Mouse (Mus musculus) hindbrain, embryonic 15.5 days (tissue): Measurements from ENCODE around the gene Twist2. TPM values are rescaled to one million over a fixed set of nuclear protein-coding genes. Genes with fewer than 3 reads are reported as not detected.

Experiments used
- ATAC-seq: fragments of 200-750 bp; cut with Nextera tagmentation; 2 replicates; pipeline ENCODE4 v1.8.0; 2017; ENCODE audit warnings: low read depth, moderate number of reproducible peaks, moderate TSS enrichment; ENCODE audit not compliant: low FRiP score
- H3K27ac ChIP-seq: fragments of 300-500 bp; sonication (generic); replicated peaks from 2 replicates; pipeline ENCODE4 v1.5.1; 2015; ENCODE audit warnings: mild to moderate bottlenecking, inconsistent platforms
- H3K27me3 ChIP-seq: fragments of 300-500 bp; sonication (generic); 2 replicates; pipeline ENCODE4 v1.6.1; 2015; ENCODE audit warnings: control low read depth, inconsistent platforms
- H3K36me3 ChIP-seq: fragments of 300-500 bp; sonication (generic); 2 replicates; pipeline ENCODE4 v1.6.1; 2015; ENCODE audit warnings: control low read depth, inconsistent platforms
- H3K4me1 ChIP-seq: fragments of 300-500 bp; sonication (generic); replicated peaks from 2 replicates; pipeline ENCODE4 v1.6.1; 2015; ENCODE audit warnings: control low read depth, inconsistent platforms
- H3K4me2 ChIP-seq: fragments of 300-500 bp; sonication (generic); 2 replicates; pipeline ENCODE4 v1.6.1; 2015; ENCODE audit warnings: moderate library complexity, mild to moderate bottlenecking, inconsistent platforms
- H3K4me3 ChIP-seq: fragments of 300-500 bp; sonication (generic); 2 replicates; pipeline ENCODE4 v1.5.1; 2015; ENCODE audit warnings: mild to moderate bottlenecking, inconsistent platforms
- H3K9ac ChIP-seq: fragments of 300-500 bp; sonication (generic); 2 replicates; pipeline ENCODE4 v1.6.1; 2015; ENCODE audit warnings: inconsistent platforms
- H3K9me3 ChIP-seq: fragments of 300-500 bp; sonication (generic); 2 replicates; pipeline ENCODE4 v1.6.1; 2016; ENCODE audit warnings: control low read depth, inconsistent platforms
- WGBS: fragments of 180-500 bp; shearing (Covaris S2); methylation state at CpG from one replicate; pipeline ENCODE4 v1.1.7; 2015; 5-methylcytosine and 5-hydroxymethylcytosine counted together
- polyA plus RNA-seq: library from polyadenylated mRNA; unstranded; fragments of >200 nt; fragmentation: Nextera tagmentation; extraction: Ambion mirVana; gene quantifications from 2 replicates; pipeline ENCODE4 v1.2.1, GENCODE M21; 2015

Twist2 gene
- polyA plus RNA-seq, 1 experiment from 2014 or later = 1.9 TPM

GRCm38 (mm10) chr1:91858101-91858790, 57.0 kb downstream of the Twist2 start:
- no peak for ATAC-seq
- Histone ChIP-seq H3K27ac (no peak overlapping the region), H3K4me1 (no peaks in the 10 kb centered on the region), H3K27me3 (no peaks in the 10 kb centered on the region), H3K4me2 (no peak overlapping the region), H3K4me3 (no peak overlapping the region), H3K36me3 (no peaks in the 10 kb centered on the region), H3K9me3 (no peaks in the 10 kb centered on the region), H3K9ac (no peak overlapping the region)
- 84% methylated on average over 11 of the region's 11 CpGs for WGBS

DNA sequence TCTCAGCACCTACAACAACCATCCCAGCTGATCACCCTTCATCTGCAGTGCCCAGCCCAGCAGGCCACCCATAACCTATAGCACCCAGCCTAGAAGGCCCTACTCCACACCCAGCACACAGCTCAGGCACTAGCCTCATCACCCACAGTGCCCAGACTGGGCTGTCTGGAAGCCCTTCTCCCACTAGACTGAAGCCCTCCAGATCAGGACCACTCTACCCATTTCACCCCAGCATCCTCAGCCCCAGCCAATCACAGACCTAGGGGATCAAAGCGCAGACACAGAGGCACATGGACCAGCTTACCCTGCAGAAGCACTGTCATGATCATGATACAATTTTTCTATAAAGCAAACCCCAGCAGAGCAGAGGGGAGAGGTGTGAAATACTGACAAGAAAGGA, 57.6 kb downstream of the Twist2 start:
- 88% methylated on average over 1 of the region's 1 CpGs for WGBS
- no peak overlapping the region for H3K4me2 ChIP-seq
- H3K27ac ChIP-seq = no peak overlapping the region
- no peak overlapping the region for H3K4me3 ChIP-seq
- H3K27me3 ChIP-seq = no peaks in the 10 kb centered on the region
- H3K4me1 ChIP-seq = no peaks in the 10 kb centered on the region
- no peak for ATAC-seq
- no peaks in the 10 kb centered on the region for H3K9me3 ChIP-seq
- no peak overlapping the region for H3K9ac ChIP-seq
- no peaks in the 10 kb centered on the region for H3K36me3 ChIP-seq

DNA sequence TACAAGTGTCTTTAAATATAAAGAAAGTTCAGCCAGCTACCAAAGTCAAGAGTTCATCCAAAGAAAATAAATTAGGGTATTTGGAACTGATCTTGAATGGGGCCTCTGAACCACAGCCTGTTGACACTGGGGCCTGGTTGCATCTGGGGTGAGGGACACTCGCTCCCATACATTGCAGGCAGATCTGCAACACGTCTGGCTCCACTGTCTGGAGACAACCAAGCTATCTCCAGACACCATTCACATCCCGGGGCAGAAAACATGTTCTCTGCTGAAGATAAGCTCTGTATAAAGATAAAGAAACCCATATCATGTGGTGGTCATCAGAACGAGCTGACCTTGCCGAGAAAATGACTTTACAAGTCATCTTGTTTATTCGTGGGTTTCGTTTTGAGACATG, 60.2 kb downstream of the Twist2 start:
- WGBS = 83% methylated on average over 7 of the region's 7 CpGs
- Histone ChIP-seq H3K4me1 (no peaks in the 10 kb centered on the region), H3K27me3 (no peaks in the 10 kb centered on the region), H3K4me3 (no peak overlapping the region), H3K36me3 (no peaks in the 10 kb centered on the region), H3K9me3 (no peaks in the 10 kb centered on the region), H3K9ac (no peak overlapping the region), H3K4me2 (no peak overlapping the region), H3K27ac (no peak overlapping the region)
- ATAC-seq = no peak

GRCm38 (mm10) chr1:91866001-91866400, 64.7 kb downstream of the Twist2 start:
- Histone ChIP-seq H3K4me2 (no peak overlapping the region), H3K9ac (no peak overlapping the region), H3K27me3 (no peaks in the 10 kb centered on the region), H3K9me3 (no peaks in the 10 kb centered on the region), H3K4me3 (no peak overlapping the region), H3K4me1 (no peaks in the 10 kb centered on the region), H3K27ac (no peak overlapping the region), H3K36me3 (no peaks in the 10 kb centered on the region)
- no peak for ATAC-seq
- WGBS = 81% methylated on average over 2 of the region's 2 CpGs

GRCm38 (mm10) chr1:91871101-91871500, 69.8 kb downstream of the Twist2 start:
- ATAC-seq = no peak
- Histone ChIP-seq H3K4me3 (no peak overlapping the region), H3K36me3 (no peaks in the 10 kb centered on the region), H3K4me1 (no peaks in the 10 kb centered on the region), H3K9me3 (no peaks in the 10 kb centered on the region), H3K4me2 (no peak overlapping the region), H3K27ac (no peak overlapping the region), H3K9ac (no peak overlapping the region), H3K27me3 (no peaks in the 10 kb centered on the region)
- 55% methylated on average over 6 of the region's 6 CpGs for WGBS

DNA sequence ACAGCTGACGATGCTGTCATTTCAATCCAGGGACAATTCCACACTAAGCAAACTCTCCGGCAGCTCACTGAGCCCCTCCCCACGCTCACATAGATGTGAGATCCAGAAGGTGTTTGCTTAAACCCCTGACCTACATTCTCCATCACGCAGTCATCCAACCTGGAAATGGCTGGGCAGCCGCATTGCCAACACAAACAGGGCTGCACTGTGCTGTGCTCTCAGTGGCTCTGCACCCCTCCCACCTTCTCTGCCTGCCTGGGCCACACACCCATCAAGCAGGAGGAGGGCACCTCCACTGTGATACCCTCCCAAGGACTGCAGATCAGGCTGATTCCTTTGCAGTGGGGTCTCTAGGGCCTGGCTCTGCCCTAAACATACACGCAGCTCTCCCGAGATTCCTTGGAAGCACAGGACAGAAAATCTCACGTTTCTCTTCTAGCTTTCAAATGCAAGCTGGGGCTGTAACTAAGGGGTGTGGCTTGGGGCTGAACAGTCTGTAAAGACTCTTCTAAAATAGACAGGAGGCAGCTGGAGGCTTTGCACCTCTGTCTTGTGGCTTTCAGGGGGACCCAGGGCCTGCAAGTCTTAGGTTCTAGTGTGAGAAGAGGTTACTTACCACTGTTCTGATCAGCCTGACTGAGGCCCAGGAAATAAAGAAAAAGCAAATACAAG, 71.3 kb downstream of the Twist2 start:
- Histone ChIP-seq H3K27me3 (no peaks in the 10 kb centered on the region), H3K27ac (no peak overlapping the region), H3K4me1 (no peaks in the 10 kb centered on the region), H3K9ac (no peak overlapping the region), H3K4me2 (no peak overlapping the region), H3K9me3 (no peaks in the 10 kb centered on the region), H3K4me3 (no peak overlapping the region), H3K36me3 (no peaks in the 10 kb centered on the region)
- 0 out of 2 replicates have a peak, but pooled peaks have one; percentile 30 for ATAC-seq
- 58% methylated on average over 8 of the region's 8 CpGs for WGBS

DNA sequence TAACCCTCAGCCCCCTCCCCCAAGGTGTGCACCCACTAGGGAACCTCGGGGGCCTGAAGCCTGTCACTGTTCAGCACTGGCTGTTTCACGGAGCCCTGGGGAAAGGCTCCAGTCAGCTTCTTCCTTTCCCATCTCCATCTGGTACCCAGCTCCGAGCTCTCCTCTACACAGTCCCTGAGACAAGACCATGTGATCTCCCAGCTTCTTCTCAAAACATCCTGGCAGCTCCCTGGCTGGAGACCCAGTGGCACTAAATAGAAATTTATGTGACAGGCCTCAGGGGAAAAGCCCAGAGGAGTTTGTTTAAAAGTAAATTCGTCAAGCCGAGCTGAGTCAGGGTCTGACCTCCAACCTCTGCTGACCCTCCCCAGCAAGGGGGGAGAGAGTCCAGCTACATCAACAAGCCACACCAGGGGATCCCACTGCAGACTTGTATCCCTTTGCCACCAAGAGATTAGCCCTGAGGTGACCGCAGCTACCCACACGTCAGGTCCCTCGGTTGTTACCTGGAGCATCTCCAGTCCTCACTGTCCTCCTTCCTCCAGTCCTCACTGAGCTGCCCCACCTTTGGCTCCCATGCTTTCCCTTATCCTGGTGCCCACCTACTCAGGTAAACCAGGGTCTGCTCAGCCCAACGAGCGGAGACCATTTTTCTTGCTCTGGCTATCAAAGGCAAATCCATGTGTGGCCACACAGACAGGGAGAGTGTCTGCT, 72.5 kb downstream of the Twist2 start:
- ATAC-seq = peak; percentile 30; the same call in 1 of the 2 replicates
- 77% methylated on average over 10 of the region's 10 CpGs for WGBS
- no peaks in the 10 kb centered on the region for H3K36me3 ChIP-seq

DNA sequence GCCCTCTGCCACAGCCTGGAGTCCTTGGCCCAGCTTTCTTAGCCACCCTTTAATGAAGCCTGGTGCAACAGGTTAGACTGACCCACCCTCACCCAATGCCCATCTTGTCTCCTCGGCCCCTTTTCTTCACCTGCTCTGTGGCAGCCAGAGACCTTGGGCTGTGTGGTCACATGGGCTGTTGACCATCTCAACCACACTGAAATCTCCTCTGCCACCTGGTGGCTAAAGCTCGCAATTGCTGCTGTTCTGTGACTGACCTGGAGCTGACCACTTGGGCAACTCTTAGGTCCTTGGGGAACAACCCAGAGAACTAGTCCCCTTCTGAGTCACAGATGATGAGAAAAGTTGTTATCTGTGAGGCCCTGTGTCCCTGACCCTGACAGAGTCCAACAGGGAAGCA, 73.4 kb downstream of the Twist2 start:
- Histone ChIP-seq H3K9me3 (no peaks in the 10 kb centered on the region), H3K27ac (no peak overlapping the region), H3K4me3 (no peak overlapping the region), H3K36me3 (no peaks in the 10 kb centered on the region), H3K4me2 (no peak overlapping the region), H3K9ac (no peak overlapping the region), H3K27me3 (no peaks in the 10 kb centered on the region), H3K4me1 (no peaks in the 10 kb centered on the region)
- WGBS = 19% methylated on average over 2 of the region's 2 CpGs
- ATAC-seq = 0 out of 2 replicates have a peak, but pooled peaks have one; percentile 23

More for the DNA sequence above, 72.5 kb downstream of the Twist2 start:
- Histone ChIP-seq H3K27ac (no peak overlapping the region), H3K4me3 (no peak overlapping the region), H3K4me2 (no peak overlapping the region), H3K4me1 (no peaks in the 10 kb centered on the region), H3K27me3 (no peaks in the 10 kb centered on the region), H3K9ac (no peak overlapping the region), H3K9me3 (no peaks in the 10 kb centered on the region)

- Histone ChIP-seq H3K4me3 (no peak overlapping the region), H3K36me3 (no peaks in the 10 kb centered on the region), H3K27ac (no peak overlapping the region), H3K4me2 (no peak overlapping the region), H3K4me1 (no peaks in the 10 kb centered on the region), H3K9ac (no peak overlapping the region), H3K9me3 (no peaks in the 10 kb centered on the region), H3K27me3 (no peaks in the 10 kb centered on the region)
- ATAC-seq = no peak
- WGBS = 72% methylated on average over 7 of the region's 7 CpGs
Measured at GRCm38 (mm10) chr1:91875042-91875720, 73.9 kb downstream of the Twist2 start.

GRCm38 (mm10) chr1:91878696-91879095, 77.4 kb downstream of the Twist2 start:
- Histone ChIP-seq H3K9me3 (no peaks in the 10 kb centered on the region), H3K4me2 (no peak overlapping the region), H3K9ac (no peak overlapping the region), H3K4me1 (no peaks in the 10 kb centered on the region), H3K36me3 (no peaks in the 10 kb centered on the region), H3K27ac (no peak overlapping the region), H3K4me3 (no peak overlapping the region), H3K27me3 (no peaks in the 10 kb centered on the region)
- 42% methylated on average over 5 of the region's 5 CpGs for WGBS
- no peak for ATAC-seq

GRCm38 (mm10) chr1:91880156-91880555, 78.9 kb downstream of the Twist2 start:
- H3K4me1 ChIP-seq = no peaks in the 10 kb centered on the region
- no peak for ATAC-seq
- H3K4me2 ChIP-seq = no peak overlapping the region
- no peaks in the 10 kb centered on the region for H3K27me3 ChIP-seq
- WGBS = 88% methylated on average over 12 of the region's 12 CpGs
- H3K4me3 ChIP-seq = no peak overlapping the region
- H3K9me3 ChIP-seq = no peaks in the 10 kb centered on the region
- no peak overlapping the region for H3K9ac ChIP-seq
- H3K36me3 ChIP-seq = no peaks in the 10 kb centered on the region
- H3K27ac ChIP-seq = no peak overlapping the region

DNA sequence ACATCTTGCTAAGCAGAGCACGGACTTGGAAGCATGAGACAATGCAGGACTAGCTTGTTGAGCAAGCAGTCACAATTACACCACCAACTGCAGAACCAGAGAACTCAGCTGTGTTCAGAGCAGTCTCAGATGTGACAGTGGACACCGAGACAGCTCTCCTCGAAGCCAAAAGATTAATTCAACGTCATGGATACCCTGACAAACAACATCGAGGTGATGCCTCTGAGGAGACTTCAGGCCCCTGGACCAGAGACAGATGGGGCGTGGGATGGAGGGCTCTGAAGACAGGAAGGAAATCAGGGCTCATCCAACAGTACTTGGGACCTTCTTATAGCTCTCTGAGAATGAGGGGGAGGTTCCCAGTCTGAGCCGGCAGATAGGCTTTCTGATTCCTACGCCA, 79.6 kb downstream of the Twist2 start:
- ATAC-seq = no peak
- Histone ChIP-seq H3K4me3 (no peak overlapping the region), H3K9me3 (no peaks in the 10 kb centered on the region), H3K4me1 (no peaks in the 10 kb centered on the region), H3K27ac (no peak overlapping the region), H3K27me3 (no peaks in the 10 kb centered on the region), H3K36me3 (no peaks in the 10 kb centered on the region), H3K9ac (no peak overlapping the region), H3K4me2 (no peak overlapping the region)
- WGBS = 82% methylated on average over 8 of the region's 8 CpGs
